Mouse (Mus musculus): Measurements from ENCODE around the gene Mrpl1. TPM values are rescaled to one million over a fixed set of nuclear protein-coding genes. Genes with fewer than 3 reads are reported as not detected.

Gene Mrpl1
- polyA plus RNA-seq, 1 experiment: 5.7 TPM

GRCm38 (mm10) chr5:96309566-96309965 lies 100.3 kb downstream of the Mrpl1 start:
- TF ChIP-seq CEBPB (IDR thresholded peaks at IDR 0.05; ENCODE audit: low read depth): no peak
- no peak for TF ChIP-seq CTCF (IDR thresholded peaks at IDR 0.05; ENCODE audit: control insufficient read depth, insufficient read depth, insufficient read length)
- TF ChIP-seq MAX (IDR thresholded peaks at IDR 0.05): no peak
- no peak for TF ChIP-seq FOSL1 (IDR thresholded peaks at IDR 0.05; ENCODE audit: insufficient read depth, low read length, poor library complexity, severe bottlenecking)
- no peak for TF ChIP-seq MYOG (IDR thresholded peaks at IDR 0.05; ENCODE audit: control insufficient read depth, extremely low read depth, insufficient read length)
- TF ChIP-seq MYOD1 (IDR thresholded peaks at IDR 0.05; ENCODE audit: control insufficient read depth, insufficient read length, low read depth): no peak
- TF ChIP-seq USF1 (IDR thresholded peaks at IDR 0.05; ENCODE audit: low read depth): no peak
- Histone ChIP-seq H3K4me3 (ENCODE audit: insufficient read depth, poor library complexity, severe bottlenecking) (no peak overlapping the region), H3ac (ENCODE audit: control insufficient read depth, insufficient read length, low read depth) (no peak overlapping the region), H3K27me3 (ENCODE audit: control insufficient read depth, insufficient read depth, insufficient read length) (no peaks in the 10 kb centered on the region), H3K79me3 (ENCODE audit: low read depth) (no peaks in the 10 kb centered on the region), H3K36me3 (ENCODE audit: control insufficient read depth, insufficient read depth) (no peaks in the 10 kb centered on the region), H3K79me2 (ENCODE audit: control insufficient read depth, insufficient read depth) (no peaks in the 10 kb centered on the region)

GRCm38 (mm10) chr5:96311677-96312076 lies 102.4 kb downstream of the Mrpl1 start:
- no peak overlapping the region for H3ac ChIP-seq (ENCODE audit: control insufficient read depth, insufficient read length, low read depth)
- no peaks in the 10 kb centered on the region for H3K36me3 ChIP-seq (ENCODE audit: control insufficient read depth, insufficient read depth)
- H3K79me3 ChIP-seq (ENCODE audit: low read depth): no peaks in the 10 kb centered on the region
- H3K27me3 ChIP-seq (ENCODE audit: control insufficient read depth, insufficient read depth, insufficient read length): no peaks in the 10 kb centered on the region
- no peak overlapping the region for H3K4me3 ChIP-seq (ENCODE audit: insufficient read depth, poor library complexity, severe bottlenecking)
- H3K79me2 ChIP-seq (ENCODE audit: control insufficient read depth, insufficient read depth): no peaks in the 10 kb centered on the region
- TF ChIP-seq FOSL1 (IDR thresholded peaks at IDR 0.05; ENCODE audit: insufficient read depth, low read length, poor library complexity, severe bottlenecking) (no peak), USF1 (IDR thresholded peaks at IDR 0.05; ENCODE audit: low read depth) (no peak), MAX (IDR thresholded peaks at IDR 0.05) (no peak)

Other genes starting within 250 kb of the Mrpl1 start
- gene Cnot6l, start 45.3 kb upstream of the Mrpl1 start, polyA plus RNA-seq (2012; fragmentation: generic; extraction: Trizol): 6.9 TPM
- 0.11 TPM for gene Fras1, start 164.5 kb downstream of the Mrpl1 start, polyA plus RNA-seq (2012; fragmentation: generic; extraction: Trizol)